Mouse (Mus musculus) myocyte (in vitro differentiated cells): ENCODE data around the gene Letm1.

Source experiments
- E2F4 ChIP-seq: IDR thresholded peaks from one replicate; pipeline ENCODE4 v1.6.1; 2011; ENCODE audit warnings: mild to moderate bottlenecking, control low read depth, moderate library complexity; ENCODE audit not compliant: insufficient read depth
- POLR2A ChIP-seq: IDR thresholded peaks from one replicate; pipeline ENCODE4 v1.6.1; 2011; ENCODE audit warnings: low read depth, mild to moderate bottlenecking, control low read depth, moderate library complexity; ENCODE audit not compliant: insufficient read length
- POLR2AphosphoS2 ChIP-seq: IDR thresholded peaks from one replicate; pipeline ENCODE4 v1.6.1; 2011; ENCODE audit warnings: low read depth, control low read depth; ENCODE audit not compliant: insufficient read length
- SRF ChIP-seq: IDR thresholded peaks from one replicate; pipeline ENCODE4 v1.6.1; 2011; ENCODE audit warnings: low read depth; ENCODE audit not compliant: control insufficient read depth, insufficient read length
- TCF3 ChIP-seq: IDR thresholded peaks from one replicate; pipeline ENCODE4 v1.6.1; 2011; ENCODE audit warnings: low read depth, control low read depth; ENCODE audit not compliant: insufficient read length

DNA sequence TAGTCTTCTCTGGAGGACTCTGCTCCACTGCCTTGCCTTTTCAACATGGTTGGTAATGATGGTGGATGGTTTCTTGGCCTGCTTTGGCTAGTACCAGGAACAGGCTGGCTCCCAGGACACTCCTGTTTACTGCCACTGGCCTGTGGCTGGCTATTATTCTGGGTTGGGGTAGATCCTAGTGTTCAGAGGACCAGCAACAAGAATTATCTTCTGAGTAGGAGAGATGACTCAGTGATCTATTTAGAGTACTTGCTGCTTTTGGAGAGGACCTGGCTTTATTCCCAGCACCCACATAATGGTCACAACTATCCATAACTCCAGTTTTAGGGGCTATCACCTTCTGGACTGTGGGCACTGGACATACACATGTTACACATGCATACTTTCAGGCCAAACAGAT is 44.3 kb downstream of the Letm1 start:
- TF ChIP-seq TCF3 (no peak), POLR2AphosphoS2 (no peak), E2F4 (no peak), SRF (no peak), POLR2A (no peak)
